Mouse (Mus musculus) MEL (cell line): Measurements from ENCODE around the gene Olfr1424. TPM values are rescaled to one million over a fixed set of nuclear protein-coding genes. Genes with fewer than 3 reads are reported as not detected.

Experiments used
- DNase-seq: peaks from one replicate; pipeline ENCODE4 v3.0.0; 2011; ENCODE audit warnings: low read depth, low spot score
- H3K27ac ChIP-seq: 2 replicates; pipeline ENCODE4 v1.5.1; 2012; ENCODE audit warnings: low read depth, mild to moderate bottlenecking, control low read depth, low read length, moderate library complexity; ENCODE audit not compliant: control insufficient read depth
- H3K27me3 ChIP-seq, 2 experiments: fragments of 150-350 bp in 1 of 2; sonication (generic) in 1 of 2; 2 replicates each; pipeline ENCODE4 v1.6.1; 2012; ENCODE audit warnings: low read length in 2 of 2, mild to moderate bottlenecking in 2 of 2, improper control_type of control experiment in 1 of 2, moderate library complexity in 1 of 2; ENCODE audit not compliant: insufficient read depth in 2 of 2, control insufficient read depth in 1 of 2
- H3K36me3 ChIP-seq, 2 experiments: 2 replicates each; pipeline ENCODE4 v1.6.1; 2012 to 2014; ENCODE audit warnings: low read length in 2 of 2, improper control_type of control experiment in 1 of 2, inconsistent platforms in 1 of 2, mild to moderate bottlenecking in 1 of 2; ENCODE audit not compliant: insufficient read depth in 2 of 2, control insufficient read depth in 1 of 2
- H3K4me1 ChIP-seq, 2 experiments: fragments of 150-350 bp in 1 of 2; sonication (generic) in 1 of 2; 2 replicates each; pipeline ENCODE4 v1.6.1; 2012; ENCODE audit warnings: low read length in 2 of 2, improper control_type of control experiment in 1 of 2, mild to moderate bottlenecking in 1 of 2; ENCODE audit not compliant: insufficient read depth in 2 of 2, control insufficient read depth in 1 of 2
- H3K4me3 ChIP-seq, 2 experiments: fragments of 150-350 bp in 1 of 2; sonication (generic) in 1 of 2; 2 replicates each; pipeline ENCODE4 v1.5.1; 2012; ENCODE audit warnings: low read depth in 2 of 2, low read length in 2 of 2, mild to moderate bottlenecking in 2 of 2, moderate library complexity in 2 of 2, control low read depth in 1 of 2, improper control_type of control experiment in 1 of 2; ENCODE audit not compliant: control insufficient read depth in 1 of 2, insufficient read depth in 1 of 2
- H3K79me2 ChIP-seq: 2 replicates; pipeline ENCODE4 v1.6.1; 2012; ENCODE audit warnings: mild to moderate bottlenecking, low read length, moderate library complexity; ENCODE audit not compliant: control insufficient read depth, poor library complexity, insufficient read depth
- H3K9ac ChIP-seq: 2 replicates; pipeline ENCODE4 v1.6.1; 2012; ENCODE audit warnings: low read depth, mild to moderate bottlenecking, control low read depth, low read length, moderate library complexity; ENCODE audit not compliant: control insufficient read depth, poor library complexity, severe bottlenecking
- H3K9me3 ChIP-seq: fragments of 150-350 bp; sonication (generic); replicated peaks from 2 replicates; pipeline ENCODE4 v1.6.1; 2012; ENCODE audit warnings: mild to moderate bottlenecking, low read length, improper control_type of control experiment, moderate library complexity; ENCODE audit not compliant: insufficient read depth
- CTCF ChIP-seq, 3 experiments: IDR thresholded peaks in 2 of 3; conservative IDR thresholded peaks in 1 of 3; 2 replicates each; pipeline ENCODE4 v1.5.1; 2011 to 2012; ENCODE audit warnings: low read length in 3 of 3, low read depth in 2 of 3, mild to moderate bottlenecking in 2 of 3, improper control_type of control experiment in 1 of 3, inconsistent platforms in 1 of 3, mixed read lengths in 1 of 3, moderate library complexity in 1 of 3; ENCODE audit not compliant: control insufficient read depth in 1 of 3, insufficient read depth in 1 of 3, poor library complexity in 1 of 3, severe bottlenecking in 1 of 3
- ETS1 ChIP-seq: IDR thresholded peaks from 2 replicates; pipeline ENCODE4 v1.6.1; 2012; ENCODE audit warnings: low read depth, mild to moderate bottlenecking, inconsistent platforms, low read length, improper control_type of control experiment, moderate library complexity
- GABPA ChIP-seq: IDR thresholded peaks from 2 replicates; pipeline ENCODE4 v1.6.1; 2012; ENCODE audit warnings: low read depth, mild to moderate bottlenecking, inconsistent platforms, low read length, improper control_type of control experiment, moderate library complexity
- HCFC1 ChIP-seq: IDR thresholded peaks from 2 replicates; pipeline ENCODE4 v1.6.1; 2012; ENCODE audit warnings: low read depth, mild to moderate bottlenecking, inconsistent platforms, low read length, improper control_type of control experiment, moderate library complexity
- JUND ChIP-seq: IDR thresholded peaks from 2 replicates; pipeline ENCODE4 v1.6.1; 2011; ENCODE audit warnings: low read depth, mild to moderate bottlenecking, improper control_type of control experiment, low read length
- MAX ChIP-seq: IDR thresholded peaks from 2 replicates; pipeline ENCODE4 v1.6.1; 2011; ENCODE audit warnings: low read length, improper control_type of control experiment
- MEF2A ChIP-seq: IDR thresholded peaks from 2 replicates; pipeline ENCODE4 v1.6.1; 2014; ENCODE audit warnings: low read depth, mild to moderate bottlenecking, inconsistent platforms, low read length, improper control_type of control experiment; ENCODE audit not compliant: poor library complexity, insufficient replicate concordance, severe bottlenecking; ENCODE audit errors: extremely low read depth
- POLR2A ChIP-seq, 2 experiments: IDR thresholded peaks; 2 replicates each; pipeline ENCODE4 v1.6.1; 2011 to 2012; ENCODE audit warnings: low read length in 2 of 2, mild to moderate bottlenecking in 2 of 2, control low read depth in 1 of 2, improper control_type of control experiment in 1 of 2, low read depth in 1 of 2, moderate library complexity in 1 of 2; ENCODE audit not compliant: control insufficient read depth in 1 of 2, insufficient read depth in 1 of 2, poor library complexity in 1 of 2
- POLR2AphosphoS2 ChIP-seq: IDR thresholded peaks from 2 replicates; pipeline ENCODE4 v1.6.1; 2011; ENCODE audit warnings: low read length, improper control_type of control experiment
- RAD21 ChIP-seq: IDR thresholded peaks from 2 replicates; pipeline ENCODE4 v1.6.1; 2011; ENCODE audit warnings: mild to moderate bottlenecking, low read depth, low read length, improper control_type of control experiment
- SIN3A ChIP-seq: IDR thresholded peaks from 2 replicates; pipeline ENCODE4 v1.6.1; 2012; ENCODE audit warnings: low read length, improper control_type of control experiment, inconsistent platforms
- TCF12 ChIP-seq: IDR thresholded peaks from 2 replicates; pipeline ENCODE4 v1.6.1; 2014; ENCODE audit warnings: low read depth, mild to moderate bottlenecking, inconsistent platforms, low read length, improper control_type of control experiment, moderate library complexity
- USF2 ChIP-seq, 2 experiments: IDR thresholded peaks; 2 replicates each; pipeline ENCODE4 v1.6.1; 2011 to 2012; ENCODE audit warnings: improper control_type of control experiment in 2 of 2, low read length in 2 of 2, borderline replicate concordance in 1 of 2, inconsistent platforms in 1 of 2, low read depth in 1 of 2, mild to moderate bottlenecking in 1 of 2; ENCODE audit not compliant: insufficient read depth in 1 of 2
- ZKSCAN1 ChIP-seq: IDR thresholded peaks from 2 replicates; pipeline ENCODE4 v1.6.1; 2012; ENCODE audit warnings: low read depth, mild to moderate bottlenecking, inconsistent platforms, low read length, improper control_type of control experiment, moderate library complexity
- ZMIZ1 ChIP-seq: IDR thresholded peaks from 2 replicates; pipeline ENCODE4 v1.6.1; 2012; ENCODE audit warnings: low read depth, mild to moderate bottlenecking, inconsistent platforms, low read length, improper control_type of control experiment, moderate library complexity
- polyA plus RNA-seq, 2 experiments: library from polyadenylated mRNA; stranded (reverse) in 1 of 2; unstranded in 1 of 2; fragments of >175 nt in 1 of 2; fragments of >200 nt in 1 of 2; gene quantifications; 2 replicates each; pipeline versions ENCODE4 v1.2.1 to v1.2.4; 2012; ENCODE audit warnings: low replicate concordance in 2 of 2, low read depth in 1 of 2; ENCODE audit not compliant: insufficient read length in 2 of 2, insufficient read depth in 1 of 2, missing spikeins in 1 of 2
- total RNA-seq: library from RNA; depleted of rRNA; stranded (reverse); fragments of 300-350 nt; gene quantifications from 2 replicates; pipeline ENCODE4 v1.2.3, GENCODE M21; 2012

Olfr1424 gene
- total and polyA plus RNA-seq, 3 experiments = not detected

DNA sequence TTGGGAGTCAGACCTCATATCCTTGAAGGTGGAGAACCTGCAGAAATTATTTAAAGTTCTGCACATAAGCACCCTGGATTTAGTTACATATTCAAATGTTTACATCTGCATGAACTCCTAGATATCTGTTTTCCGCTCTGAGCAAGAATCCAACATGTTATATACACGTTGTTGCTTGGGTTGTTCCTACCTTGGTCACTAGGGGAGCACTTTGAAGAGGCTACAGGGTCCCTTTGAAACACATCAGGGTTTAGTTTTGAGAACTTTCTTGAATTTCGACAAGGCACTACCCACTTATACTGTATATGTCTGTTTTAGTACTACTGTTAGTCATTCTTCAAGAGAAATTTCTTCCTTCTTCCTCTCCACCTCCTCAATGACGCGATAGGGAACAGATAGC lies 19.3 kb downstream of the Olfr1424 start:
- Histone ChIP-seq H3K9me3 (no peaks in the 10 kb centered on the region), H3K4me3 (no peak overlapping the region), H3K4me1 (no peaks in the 10 kb centered on the region), H3K27me3 (peaks cover 0 to 2% of the 10 kb centered on the region in 2 experiments), H3K36me3 (no peaks in the 10 kb centered on the region), H3K79me2 (no peaks in the 10 kb centered on the region), H3K27ac (no peak overlapping the region), H3K9ac (no peak overlapping the region)
- DNase-seq = peak; percentile 26
- no peak for TF ChIP-seq USF2 (IDR thresholded peaks at IDR 0.05; ENCODE audit: borderline replicate concordance in 1 of 2, insufficient read depth in 1 of 2, low read depth in 1 of 2, low read length in 2 of 2)
- peak in 2 of 3 experiments; percentile 30 to 56; a peak in 4 of 6 replicates for TF ChIP-seq CTCF (IDR thresholded peaks at IDR 0.05 in 2 of 3, conservative IDR thresholded peaks at IDR 0.05 in 1 of 3; ENCODE audit: control insufficient read depth in 1 of 3, insufficient read depth in 1 of 3, low read depth in 2 of 3, low read length in 3 of 3, poor library complexity in 1 of 3, severe bottlenecking in 1 of 3)

DNA sequence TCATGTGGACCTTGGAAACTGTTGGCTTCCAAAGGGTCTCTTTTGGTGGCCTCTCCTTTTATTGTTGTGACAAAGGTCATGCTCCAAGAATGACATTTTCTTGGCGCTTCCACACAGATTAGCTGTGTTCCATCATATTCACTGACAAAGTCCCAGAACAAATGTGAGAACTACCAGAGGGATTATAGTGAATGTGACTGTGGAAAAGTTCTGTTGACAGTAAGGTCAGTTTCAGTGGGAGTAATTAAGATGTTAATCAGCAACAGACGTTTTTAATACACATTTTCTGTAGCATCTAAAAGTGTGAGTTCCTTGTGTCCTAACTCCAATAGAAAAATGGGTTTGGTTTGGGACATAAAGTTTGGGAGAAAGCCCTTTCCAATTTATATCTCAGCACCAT lies 21.3 kb downstream of the Olfr1424 start, which contains the start of gene Olfr1423:
Gene Olfr1423, minus strand, starts transcription at position 101 of the 400 bp plus-strand sequence.
- H3K4me3 ChIP-seq = no peak within 1 kb of the TSS

DNA sequence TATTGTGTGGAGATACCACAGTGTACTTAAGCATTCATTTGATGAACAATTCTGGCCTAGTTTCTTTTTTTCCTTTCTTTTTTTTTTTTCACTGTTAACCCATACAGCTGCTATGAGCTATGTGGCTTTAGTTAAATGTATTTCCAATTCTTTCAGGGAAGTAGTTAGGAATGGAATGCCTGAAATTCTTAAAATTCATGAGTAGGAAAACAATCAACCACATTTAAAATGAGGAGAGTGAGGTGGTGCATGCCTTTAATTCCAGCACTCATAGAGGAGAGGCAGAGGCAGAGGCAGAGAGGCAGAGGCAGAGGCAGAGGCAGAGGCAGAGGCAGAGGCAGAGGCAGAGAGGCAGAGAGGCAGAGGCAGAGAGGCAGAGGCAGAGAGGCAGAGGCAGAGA lies 24.8 kb downstream of the Olfr1424 start:
- Histone ChIP-seq H3K9ac (no peak overlapping the region), H3K9me3 (no peaks in the 10 kb centered on the region), H3K4me1 (no peaks in the 10 kb centered on the region), H3K4me3 (no peak overlapping the region), H3K79me2 (no peaks in the 10 kb centered on the region), H3K27ac (no peak overlapping the region)
- TF ChIP-seq SIN3A = no peak
- TF ChIP-seq GABPA = no peak
- TF ChIP-seq ZKSCAN1 = no peak
- TF ChIP-seq RAD21 = no peak
- no peak for TF ChIP-seq POLR2A (IDR thresholded peaks at IDR 0.05; ENCODE audit: control insufficient read depth in 1 of 2, insufficient read depth in 1 of 2, low read depth in 1 of 2, low read length in 2 of 2, poor library complexity in 1 of 2)
- TF ChIP-seq JUND = no peak
- TF ChIP-seq MAX = no peak
- TF ChIP-seq ETS1 = no peak
- TF ChIP-seq POLR2AphosphoS2 = no peak
- no peak for TF ChIP-seq HCFC1
- TF ChIP-seq, all 39 proteins: peak for 0
- DNase-seq = no peak
- peaks cover 0 to 2% of the 10 kb centered on the region in 2 experiments for H3K27me3 ChIP-seq
- no peaks in the 10 kb centered on the region for H3K36me3 ChIP-seq

More for the DNA sequence above, 21.3 kb downstream of the Olfr1424 start, which contains the start of gene Olfr1423:
- no peaks in the 10 kb centered on the region for H3K79me2 ChIP-seq
- H3K9me3 ChIP-seq = no peaks in the 10 kb centered on the region
- H3K36me3 ChIP-seq = no peaks in the 10 kb centered on the region
- no peak within 1 kb of the TSS for H3K9ac ChIP-seq
- no peaks in the 10 kb centered on the region for H3K4me1 ChIP-seq
- H3K27ac ChIP-seq = no peak within 1 kb of the TSS
- H3K27me3 ChIP-seq = peaks cover 0 to 2% of the 10 kb centered on the region in 2 experiments; a peak in 3 of 4 replicates
- no peak for DNase-seq
- TF ChIP-seq TCF12 (no peak), GABPA (no peak), MEF2A (no peak), SIN3A (no peak), ZMIZ1 (no peak), HCFC1 (no peak)
